Mouse (Mus musculus) mammary gland, adult 2 months (tissue): ENCODE measurements around the gene Atp6v0e. TPM values are rescaled to one million over a fixed set of nuclear protein-coding genes. Genes with fewer than 3 reads are reported as not detected.

Source experiments
- polyA plus RNA-seq: library from polyadenylated mRNA; depleted of rRNA; stranded (reverse); fragments of >200 nt; gene quantifications from 2 replicates; pipeline ENCODE4 v1.2.3, GENCODE M21; 2012; ENCODE audit warnings: low replicate concordance; rRNA removed

Atp6v0e gene
- polyA plus RNA-seq, result 178 and 347 TPM in 2 replicates

DNA sequence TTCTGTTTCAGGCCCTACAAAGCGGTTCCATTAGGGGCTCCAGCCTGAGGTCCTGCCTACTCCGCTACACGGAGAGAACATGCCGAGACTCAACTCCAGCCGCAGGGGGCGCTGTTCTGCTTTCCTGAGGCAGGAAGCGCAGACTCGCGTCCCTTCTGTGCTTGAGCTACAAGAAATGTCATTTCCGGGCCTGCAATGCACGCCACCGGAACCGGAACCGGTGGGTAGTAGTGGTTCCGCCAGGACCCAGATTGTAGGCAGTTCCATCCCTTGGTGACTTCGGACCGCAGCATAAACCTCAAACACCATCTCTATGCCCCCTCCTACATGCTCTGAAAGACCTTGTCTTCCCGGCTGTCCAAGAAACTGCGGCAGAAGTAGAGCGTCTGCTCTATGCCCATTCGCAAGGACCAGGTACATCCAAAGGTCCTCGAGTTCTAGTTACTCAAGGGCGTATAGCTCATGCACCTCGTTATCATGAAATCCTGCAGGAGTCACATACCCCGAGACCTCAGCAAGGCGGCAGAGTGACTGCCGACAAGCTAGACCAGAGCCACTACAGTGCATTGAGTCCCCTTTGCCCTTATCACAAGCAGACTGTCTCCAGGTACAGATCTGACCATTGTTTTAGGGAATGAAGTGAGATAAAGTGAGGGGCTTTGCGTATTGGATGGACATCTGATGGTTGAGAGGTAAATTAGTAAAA, at the start of gene Atp6v0e:
Gene Atp6v0e, plus strand, starts transcription at position 254 of the 706 bp plus-strand sequence.

DNA sequence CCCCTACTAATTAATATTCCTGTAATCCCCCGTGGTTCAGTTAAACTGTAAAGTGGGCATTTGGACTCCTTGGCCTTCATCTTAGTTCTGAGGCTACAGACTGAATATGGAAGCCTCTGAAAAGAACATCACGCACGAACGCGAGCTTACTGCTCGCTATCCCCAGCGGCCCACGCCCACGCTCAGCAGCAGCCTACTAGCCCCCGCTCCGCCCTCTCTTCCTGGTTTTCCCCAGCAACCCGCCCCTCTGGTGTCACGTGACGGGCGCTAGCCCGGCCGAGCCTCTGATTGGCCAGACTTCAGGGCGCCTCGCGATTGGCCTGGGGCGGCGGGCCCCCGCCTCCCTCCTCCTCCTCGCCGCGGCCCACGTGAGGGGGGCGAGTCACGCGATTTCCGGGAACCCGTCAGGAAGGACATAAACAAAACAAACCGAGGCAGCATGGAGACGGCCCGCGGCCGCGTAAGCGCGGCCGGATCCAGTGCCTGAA, 52.3 kb downstream of the Atp6v0e start, which contains the start of gene Crebrf:
Gene Crebrf, plus strand, starts transcription at position 380 of the 488 bp plus-strand sequence.

Other genes with a start within 250 kb of the Atp6v0e start
- 10.6 and 40.4 TPM in 2 replicates for gene Neurl1b, start 248.4 kb upstream of the Atp6v0e start, polyA plus RNA-seq
- gene Ergic1, start 101.7 kb upstream of the Atp6v0e start, polyA plus RNA-seq, result 148 and 239 TPM in 2 replicates
- 66.0 and 82.9 TPM in 2 replicates for gene Dusp1, start 101.1 kb upstream of the Atp6v0e start, polyA plus RNA-seq
- gene Crebrf, start 52.4 kb downstream of the Atp6v0e start, polyA plus RNA-seq, result 3.7 and 9.4 TPM in 2 replicates
- 16.9 and 22.9 TPM in 2 replicates for gene Bnip1, start 117.8 kb downstream of the Atp6v0e start, polyA plus RNA-seq
- gene Nkx2-5, start 181.8 kb downstream of the Atp6v0e start, polyA plus RNA-seq, result not detected in 2 replicates